Mouse (Mus musculus) lung, postnatal 25 days (tissue): ENCODE results near the gene Adamtsl4.

Experiments
- DNase-seq: peaks from one replicate; pipeline ENCODE4 v3.0.0; 2022; ENCODE audit warnings: low spot score

Gene Adamtsl4

GRCm38 (mm10) chr3:95635636-95636035 is 52.1 kb downstream of the Adamtsl4 start:
- no peak for DNase-seq

- DNase-seq = no peak
Observed at GRCm38 (mm10) chr3:95632648-95633588, 54.8 kb downstream of the Adamtsl4 start.

GRCm38 (mm10) chr3:95631304-95631703 is 56.4 kb downstream of the Adamtsl4 start:
- DNase-seq = no peak

- no peak for DNase-seq
Observed at GRCm38 (mm10) chr3:95630856-95631255, 56.9 kb downstream of the Adamtsl4 start.

GRCm38 (mm10) chr3:95629755-95630154 is 58.0 kb downstream of the Adamtsl4 start:
- no peak for DNase-seq

GRCm38 (mm10) chr3:95627763-95628162 is 60.0 kb downstream of the Adamtsl4 start:
- DNase-seq = no peak
